Mouse (Mus musculus) ES-E14 (cell line): ENCODE results near the gene Sel1l3.

Source experiments
- CHD2 ChIP-seq: IDR thresholded peaks from 2 replicates; pipeline ENCODE4 v1.6.1; 2014; ENCODE audit warnings: mild to moderate bottlenecking, low read depth, low read length, inconsistent platforms
- HCFC1 ChIP-seq: IDR thresholded peaks from 2 replicates; pipeline ENCODE4 v1.6.1; 2012; ENCODE audit warnings: low read length, inconsistent platforms, borderline replicate concordance; ENCODE audit not compliant: insufficient read depth
- MAFK ChIP-seq: IDR thresholded peaks from 2 replicates; pipeline ENCODE4 v1.6.1; 2014; ENCODE audit warnings: mild to moderate bottlenecking, low read depth, low read length, inconsistent platforms; ENCODE audit not compliant: insufficient read depth
- ZC3H11A ChIP-seq: IDR thresholded peaks from 2 replicates; pipeline ENCODE4 v1.6.1; 2012; ENCODE audit warnings: low read depth, mild to moderate bottlenecking, inconsistent platforms, low read length, borderline replicate concordance
- ZNF384 ChIP-seq: IDR thresholded peaks from 2 replicates; pipeline ENCODE4 v1.6.1; 2012; ENCODE audit warnings: low read depth, low read length, inconsistent platforms

GRCm38 (mm10) chr5:53155985-53156679, 57.6 kb downstream of the Sel1l3 start:
- TF ChIP-seq ZC3H11A (no peak), ZNF384 (no peak), HCFC1 (no peak), MAFK (no peak), CHD2 (no peak)
